Mouse (Mus musculus) left cerebral cortex, postnatal 10 days (tissue): ENCODE results near the gene Thumpd2. TPM values are rescaled to one million over a fixed set of nuclear protein-coding genes. Genes with fewer than 3 reads are reported as not detected.
A peak's percentile ranks its signal among the peaks of the same experiment; 100 is the strongest.

Source experiments
- DNase-seq, 2 experiments: peaks; one replicate each; pipeline ENCODE4 v3.0.0; 2021 to 2022; ENCODE audit warnings: low spot score in 2 of 2, mixed read lengths in 1 of 2; ENCODE audit errors: extremely low spot score in 1 of 2
- intact Hi-C: fragments of 180-260 bp; cut with DNase I; formaldehyde crosslinking; loops from one replicate; pipeline ENCODE4 v1.15.1; 2025
- total RNA-seq, 2 experiments: library from RNA; stranded (reverse); gene quantifications; 2 replicates each; pipeline ENCODE4 v1.2.3; 2021

Gene Thumpd2
- 1 to 10 TPM; 4.8 to 5.9 TPM for total RNA-seq

- peak; percentile 84 to 94 for DNase-seq
- intact Hi-C loops, result no loop called here
Observed at GRCm38 (mm10) chr17:81064979-81065311, at the start of gene Thumpd2. Gene Thumpd2 (minus strand): TSS chr17:81065082.

- DNase-seq, result no peak
- intact Hi-C loops, result no loop called here
Observed at GRCm38 (mm10) chr17:81104237-81104636, 39.4 kb upstream of the Thumpd2 start.

- intact Hi-C loops, result no loop called here
- peak in 1 of 2 experiments; percentile 15 for DNase-seq
Observed at GRCm38 (mm10) chr17:81102866-81103265, 38.0 kb upstream of the Thumpd2 start.

GRCm38 (mm10) chr17:81098444-81098843 lies 33.6 kb upstream of the Thumpd2 start:
- intact Hi-C loops, result no loop called here
- no peak for DNase-seq

GRCm38 (mm10) chr17:81096490-81096889 lies 31.6 kb upstream of the Thumpd2 start:
- intact Hi-C loops, result no loop called here
- DNase-seq, result no peak

GRCm38 (mm10) chr17:81092794-81093193 lies 27.9 kb upstream of the Thumpd2 start:
- intact Hi-C loops, result no loop called here
- no peak for DNase-seq

- intact Hi-C loops, result no loop called here
- no peak for DNase-seq
Observed at GRCm38 (mm10) chr17:81088866-81089265, 24.0 kb upstream of the Thumpd2 start.

GRCm38 (mm10) chr17:81087735-81088134 lies 22.9 kb upstream of the Thumpd2 start:
- DNase-seq, result no peak
- intact Hi-C loops, result no loop called here

- no peak for DNase-seq
- intact Hi-C loops, result no loop called here
Observed at GRCm38 (mm10) chr17:81064279-81064978, 453 bp downstream of the Thumpd2 start.

GRCm38 (mm10) chr17:81063346-81063745 lies 1.5 kb downstream of the Thumpd2 start:
- intact Hi-C loops, result no loop called here
- DNase-seq, result no peak

GRCm38 (mm10) chr17:81062349-81062871 lies 2.5 kb downstream of the Thumpd2 start:
- DNase-seq, result no peak
- intact Hi-C loops, result no loop called here

GRCm38 (mm10) chr17:81056796-81057381 lies 8.0 kb downstream of the Thumpd2 start:
- intact Hi-C loops, result no loop called here
- DNase-seq, result no peak

GRCm38 (mm10) chr17:81056035-81056434 lies 8.8 kb downstream of the Thumpd2 start:
- DNase-seq, result no peak
- intact Hi-C loops, result no loop called here

GRCm38 (mm10) chr17:81055522-81055921 lies 9.4 kb downstream of the Thumpd2 start:
- DNase-seq, result no peak
- intact Hi-C loops, result no loop called here

- intact Hi-C loops, result no loop called here
- DNase-seq, result no peak
Observed at GRCm38 (mm10) chr17:81053274-81053673, 11.6 kb downstream of the Thumpd2 start.

- intact Hi-C loops, result no loop called here
Observed at GRCm38 (mm10) chr17:81047930-81048564, 16.8 kb downstream of the Thumpd2 start.

GRCm38 (mm10) chr17:81045525-81046150 lies 19.2 kb downstream of the Thumpd2 start:
- intact Hi-C loops, result no loop called here
- DNase-seq, result no peak

More at GRCm38 (mm10) chr17:81047930-81048564, 16.8 kb downstream of the Thumpd2 start:
- no peak for DNase-seq

- intact Hi-C loops, result no loop called here
- DNase-seq, result no peak
Observed at GRCm38 (mm10) chr17:81045115-81045514, 19.8 kb downstream of the Thumpd2 start.

- intact Hi-C loops, result no loop called here
- DNase-seq, result no peak
Observed at GRCm38 (mm10) chr17:81044356-81044755, 20.5 kb downstream of the Thumpd2 start.

- DNase-seq, result no peak
- intact Hi-C loops, result no loop called here
Observed at GRCm38 (mm10) chr17:81041662-81042061, 23.2 kb downstream of the Thumpd2 start.
